Mouse (Mus musculus) right cerebral cortex, postnatal 14 days (tissue): ENCODE data around the gene Tmem151b.
A peak's percentile ranks its signal among the peaks of the same experiment; 100 is the strongest.

Experiments used
- DNase-seq: peaks from one replicate; pipeline ENCODE4 v3.0.0; 2022

Tmem151b gene

DNA sequence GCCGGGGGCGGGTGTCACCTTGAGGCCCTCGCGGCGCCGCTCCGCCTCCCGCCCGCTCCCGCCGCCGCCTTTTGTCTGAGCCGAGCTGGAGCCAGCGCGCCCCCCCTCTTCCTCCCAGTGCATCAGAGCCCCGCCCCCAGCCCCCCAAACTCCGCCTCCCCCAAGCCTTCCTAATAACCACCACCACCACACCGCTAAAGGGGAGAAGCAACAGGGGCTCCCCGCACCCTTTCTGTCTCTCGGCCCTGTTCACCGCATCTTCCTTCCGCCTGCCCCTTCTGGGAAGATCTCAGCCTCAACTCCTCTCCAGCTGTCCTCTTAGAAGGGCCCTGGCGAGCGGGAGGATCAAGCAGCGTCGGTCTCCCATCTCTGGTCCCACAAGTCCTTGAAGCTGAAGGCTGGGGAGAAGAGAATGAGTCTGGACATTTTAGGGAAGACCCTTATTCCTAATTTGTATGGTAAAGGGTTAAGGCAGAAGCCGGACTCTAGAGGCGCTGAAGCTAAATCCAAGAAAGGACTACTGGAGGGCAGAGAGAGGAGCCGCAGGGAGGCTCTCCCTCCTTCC is at the start of gene Tmem151b:
Gene Tmem151b, minus strand, starts transcription at position 61 of the 565 bp plus-strand sequence.
- DNase-seq = peak; percentile 77

DNA sequence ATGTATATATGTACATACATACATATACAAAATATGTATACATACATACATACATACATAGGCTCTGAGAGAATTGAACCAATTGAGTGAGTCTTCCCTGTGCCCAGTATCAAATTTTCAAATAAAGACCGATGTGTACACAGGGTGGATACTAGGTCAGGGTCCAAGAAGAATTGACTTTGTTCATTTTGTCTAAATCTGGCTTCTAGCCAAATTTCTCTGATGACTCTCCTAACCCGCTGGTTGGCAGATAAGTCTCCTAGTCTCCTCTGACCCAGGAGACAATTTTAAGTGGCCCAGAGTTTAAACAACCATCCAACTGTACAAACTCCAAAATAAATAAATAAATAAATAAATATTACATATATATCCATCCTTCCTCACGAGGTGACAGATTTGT is 49.4 kb upstream of the Tmem151b start:
- no peak for DNase-seq

DNA sequence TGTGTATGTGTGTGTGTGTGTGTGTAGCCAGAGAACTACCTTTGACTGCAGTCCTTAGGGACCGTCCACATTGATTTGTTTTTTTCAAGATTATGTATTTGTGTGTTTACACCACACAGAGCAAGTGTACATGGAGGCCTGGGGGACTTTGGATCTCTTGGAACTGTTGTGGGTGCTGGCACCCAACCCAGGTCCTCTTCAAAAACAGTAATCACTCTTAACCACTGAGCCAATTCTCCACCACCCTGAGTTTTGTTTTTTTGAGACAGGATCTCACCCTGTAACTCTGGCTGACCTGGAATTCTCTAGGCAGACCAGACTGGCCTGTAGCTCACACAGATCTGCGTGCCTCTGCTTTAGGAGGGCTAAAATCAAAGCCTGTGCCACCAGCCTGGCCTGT is 48.9 kb upstream of the Tmem151b start:
- no peak for DNase-seq

DNA sequence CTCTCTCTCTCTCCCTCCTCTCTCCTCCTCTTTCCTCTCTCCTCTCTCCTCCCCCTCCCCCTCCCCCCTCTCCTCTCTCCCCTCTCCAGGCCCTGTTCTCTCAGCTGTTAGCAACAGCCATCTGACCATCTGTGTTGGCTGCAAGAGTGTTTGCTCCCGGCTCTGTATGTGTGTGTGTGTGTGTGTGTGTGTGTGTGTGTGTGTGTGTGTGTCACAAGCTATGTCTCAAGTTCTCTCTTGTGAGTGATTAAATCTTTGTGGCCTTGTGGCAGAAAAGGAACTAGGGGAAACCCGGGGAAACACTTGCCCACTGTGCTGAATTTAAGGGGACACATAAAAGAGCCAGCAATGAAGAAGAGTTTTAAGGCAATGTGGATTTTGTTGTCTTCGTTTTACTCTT is 48.3 kb upstream of the Tmem151b start:
- no peak for DNase-seq

DNA sequence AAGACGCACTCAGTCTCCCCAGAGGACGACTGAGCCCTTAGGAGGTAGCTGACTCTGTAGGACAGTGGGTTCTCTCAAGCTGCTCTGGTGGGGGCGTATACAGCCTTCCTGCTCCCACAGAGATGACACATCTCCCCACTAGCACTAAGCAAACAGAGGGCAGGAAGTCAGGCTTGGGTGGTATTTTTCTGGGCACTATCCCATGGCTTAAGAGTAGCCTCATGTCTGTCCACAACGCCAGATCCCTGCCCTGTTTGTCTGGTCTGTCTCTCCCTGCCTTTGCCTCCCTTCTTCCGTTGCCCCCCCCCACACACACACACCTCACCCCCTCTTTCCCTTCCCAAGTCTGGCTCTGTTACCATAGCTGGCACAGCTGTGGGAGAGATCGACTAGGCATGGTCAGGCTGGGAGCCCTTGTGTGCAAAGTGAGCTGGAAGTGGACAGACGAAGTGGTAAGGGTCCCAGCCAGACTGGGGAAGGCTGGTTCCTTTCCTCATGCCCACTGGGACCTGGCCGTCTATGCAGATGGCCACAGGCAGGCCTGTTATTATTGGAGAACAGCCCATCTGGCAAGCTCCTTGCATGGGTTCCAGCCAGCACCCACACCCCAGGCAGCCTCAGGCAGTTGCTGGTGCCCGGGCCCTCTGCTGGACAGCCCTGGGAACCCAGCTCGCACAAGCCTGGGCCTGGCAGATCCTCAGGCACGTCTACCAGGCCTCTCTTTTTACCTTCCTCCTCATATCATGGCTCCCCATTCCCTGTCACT is 47.3 kb upstream of the Tmem151b start:
- DNase-seq = peak; percentile 62

DNA sequence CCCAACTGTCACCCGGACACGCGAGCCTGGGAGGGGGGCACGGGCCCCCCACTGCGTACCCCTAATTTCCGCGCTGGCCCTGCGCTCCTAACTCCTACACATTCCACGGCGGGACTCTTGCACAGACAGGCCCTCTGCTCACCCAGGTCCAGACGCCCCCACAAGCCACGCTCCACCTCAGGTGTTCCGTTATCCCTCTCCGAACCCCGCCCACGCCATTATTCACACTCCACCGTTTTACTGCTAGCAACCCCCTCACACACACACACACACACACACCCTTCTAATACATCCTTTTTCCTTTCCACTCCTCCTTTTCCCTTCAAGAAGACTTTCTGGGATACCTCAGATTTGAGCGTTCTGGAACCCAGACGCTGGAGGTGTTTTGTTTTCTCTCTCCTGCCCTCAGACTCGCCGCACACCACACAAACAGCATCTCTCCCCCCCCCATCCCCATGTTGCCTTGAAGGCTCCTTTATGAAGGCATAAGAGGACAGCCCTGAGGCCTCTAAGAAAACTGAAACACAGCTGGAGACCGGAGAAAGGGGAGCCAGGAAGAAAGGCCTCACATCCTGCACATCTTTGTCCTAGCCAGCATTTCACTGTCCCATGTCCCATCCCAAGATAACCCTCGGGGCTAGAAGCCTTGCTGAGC is 46.4 kb upstream of the Tmem151b start:
- DNase-seq = peak; percentile 43

DNA sequence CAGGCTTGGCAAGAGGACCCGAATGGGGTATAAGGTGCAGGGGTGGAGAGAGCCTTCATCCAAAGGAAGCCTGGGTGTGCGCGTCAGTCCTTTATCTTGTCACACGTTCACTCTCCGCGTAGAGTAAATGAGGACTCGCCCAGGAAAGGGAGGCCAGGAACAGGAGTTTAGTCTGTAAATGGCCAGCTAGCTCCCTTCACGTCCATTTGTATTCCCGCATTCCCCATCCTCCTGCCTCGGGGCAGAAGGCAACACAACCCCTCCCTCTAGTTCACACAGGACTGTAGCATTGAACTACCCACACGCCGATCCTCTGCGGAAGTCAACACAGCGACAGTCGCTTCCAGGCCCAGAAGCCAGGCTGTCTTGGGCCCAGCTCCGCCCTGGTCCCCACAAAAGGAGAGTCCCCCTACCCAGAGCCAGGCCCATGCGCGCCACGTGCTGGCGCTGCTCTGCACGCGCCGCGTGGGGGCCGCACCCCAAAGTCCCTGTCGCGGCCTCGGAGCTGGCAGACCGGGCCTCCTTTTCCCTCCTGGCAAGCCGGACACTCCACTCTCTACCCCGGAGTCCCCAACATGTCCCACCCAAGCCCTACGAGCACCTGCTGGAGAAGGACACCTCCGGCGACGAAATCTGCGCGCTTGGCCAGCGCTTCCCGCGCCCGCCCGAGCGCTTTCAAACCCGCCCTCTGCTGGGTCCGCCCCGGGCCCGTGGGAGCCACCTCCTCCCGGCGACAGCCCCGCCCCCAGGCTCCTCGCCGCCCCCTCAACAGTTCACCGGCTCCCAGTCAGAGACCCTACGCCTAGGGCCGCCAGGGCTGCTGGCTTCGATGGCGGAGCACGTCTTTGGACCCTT is 45.6 kb upstream of the Tmem151b start:
- DNase-seq = peak; percentile 62

DNA sequence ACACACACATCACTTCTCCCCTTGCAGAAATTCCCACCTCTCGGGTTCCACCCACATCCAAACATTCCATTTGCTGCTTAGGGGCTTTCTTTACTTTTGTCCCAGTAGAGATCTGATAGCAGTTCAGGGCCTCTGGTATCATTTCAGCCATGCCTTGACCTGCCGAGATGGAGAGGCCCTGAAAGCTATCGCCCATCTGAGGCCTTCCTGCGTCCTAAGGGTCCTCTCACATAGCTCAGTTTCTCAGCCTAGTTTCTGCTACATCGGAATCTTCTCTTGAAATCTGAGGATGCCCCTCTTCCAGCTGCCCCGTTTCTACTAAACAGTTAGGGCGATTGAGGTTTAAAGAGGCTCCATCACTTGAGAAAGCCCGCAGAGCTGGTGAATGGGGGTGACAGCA is 44.7 kb upstream of the Tmem151b start:
- DNase-seq = no peak

DNA sequence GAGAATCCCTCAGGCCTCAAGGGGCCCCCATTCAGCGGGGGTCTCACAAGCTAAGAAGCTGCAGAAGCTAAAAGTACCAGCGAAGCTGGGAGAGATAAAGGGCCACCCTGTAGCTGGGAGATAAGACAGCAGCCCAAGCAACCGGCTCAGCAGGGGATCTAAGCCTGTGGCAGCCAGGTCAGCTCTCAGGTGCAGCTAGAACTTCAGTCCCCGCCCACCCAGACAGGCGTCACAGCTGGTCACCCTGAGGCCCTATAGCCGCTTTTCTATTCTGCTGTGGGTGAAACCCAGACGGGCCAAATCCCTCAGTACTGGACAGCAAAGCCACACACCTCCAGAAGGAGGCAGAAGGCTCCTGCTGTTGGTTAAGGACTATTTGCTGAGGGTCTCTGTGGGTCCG is 44.0 kb upstream of the Tmem151b start:
- no peak for DNase-seq

DNA sequence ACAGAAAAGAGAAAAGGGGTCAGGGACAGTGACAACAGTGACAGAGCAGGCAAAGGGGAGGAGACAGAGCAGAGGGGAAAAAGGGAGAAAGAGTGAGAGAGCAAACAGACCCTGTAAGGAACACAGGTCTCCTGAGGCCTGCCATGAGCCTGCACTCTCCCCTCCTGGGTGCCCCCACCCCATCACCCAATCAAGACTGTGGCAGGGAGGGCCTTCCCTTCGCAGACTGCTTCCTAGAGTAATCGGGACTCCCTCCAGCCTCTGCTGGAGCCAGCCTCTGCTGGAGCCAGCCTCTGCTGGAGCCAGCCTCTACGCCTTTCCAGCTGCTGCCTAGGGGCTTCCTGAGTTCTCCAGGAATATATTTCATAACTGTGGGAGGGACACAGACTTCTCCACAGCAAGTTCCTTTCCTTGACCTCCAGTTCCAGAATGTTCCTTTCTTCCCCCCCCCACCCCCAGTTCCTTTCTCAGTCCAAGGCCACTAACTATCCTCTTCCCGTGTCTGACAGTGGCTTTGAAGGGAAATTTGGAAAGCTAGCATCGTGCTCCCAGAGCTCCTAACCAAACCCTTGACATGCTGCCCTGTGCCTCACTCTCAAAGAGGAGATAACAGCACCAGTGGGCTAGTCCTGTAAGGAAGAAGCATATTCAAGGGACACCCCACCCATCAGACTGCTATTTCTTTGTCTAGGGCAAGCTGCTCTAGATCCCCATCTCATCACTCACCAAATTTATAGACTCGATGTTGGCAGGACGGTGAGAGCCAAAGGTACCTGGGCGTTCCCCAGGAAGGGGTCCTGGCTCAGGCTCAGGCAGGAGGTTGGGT is 43.3 kb upstream of the Tmem151b start:
- DNase-seq = no peak

DNA sequence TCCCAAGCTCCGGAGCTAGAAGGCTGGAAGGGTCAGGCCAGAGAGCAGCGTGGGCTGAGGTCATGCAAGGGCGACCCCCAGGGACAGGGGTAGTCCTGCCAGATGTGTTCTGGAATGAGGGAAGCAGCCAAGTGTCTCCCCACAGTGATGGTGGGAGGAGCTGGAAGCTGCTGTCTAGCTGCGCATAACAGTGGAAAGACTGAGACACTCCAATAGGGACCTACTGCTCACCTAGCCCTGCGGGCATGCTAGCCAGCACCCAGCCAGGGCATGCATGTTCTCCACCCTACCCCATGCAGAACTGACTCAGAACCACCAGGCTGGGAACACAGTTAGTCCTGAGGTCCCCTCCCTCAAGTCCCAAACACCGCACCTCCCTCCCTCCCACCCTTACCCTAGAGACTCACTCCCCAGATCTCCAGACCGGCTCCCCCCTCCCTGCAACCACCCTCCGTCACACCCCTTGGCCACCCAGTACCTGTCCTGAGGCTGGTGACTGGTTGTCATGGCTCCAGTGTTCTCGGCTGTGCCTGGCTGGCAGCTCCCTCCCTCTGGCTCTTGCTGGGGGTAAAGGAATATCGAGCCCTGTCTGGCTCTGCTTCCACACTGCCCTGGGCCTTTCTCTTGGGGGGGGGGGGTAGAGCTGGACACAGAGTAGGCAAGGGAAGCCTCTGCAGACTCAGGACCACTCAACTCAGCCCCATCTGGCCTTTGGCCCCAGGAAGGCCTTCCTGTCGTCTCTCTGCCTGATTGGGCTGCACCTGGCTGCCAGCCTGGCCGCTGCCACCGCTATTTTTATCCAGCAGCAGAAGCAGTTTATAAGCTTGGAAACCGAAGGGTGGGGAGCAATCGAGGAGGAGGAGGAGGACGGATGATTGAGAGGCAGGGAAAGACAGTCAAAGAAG is 42.5 kb upstream of the Tmem151b start:
- no peak for DNase-seq

DNA sequence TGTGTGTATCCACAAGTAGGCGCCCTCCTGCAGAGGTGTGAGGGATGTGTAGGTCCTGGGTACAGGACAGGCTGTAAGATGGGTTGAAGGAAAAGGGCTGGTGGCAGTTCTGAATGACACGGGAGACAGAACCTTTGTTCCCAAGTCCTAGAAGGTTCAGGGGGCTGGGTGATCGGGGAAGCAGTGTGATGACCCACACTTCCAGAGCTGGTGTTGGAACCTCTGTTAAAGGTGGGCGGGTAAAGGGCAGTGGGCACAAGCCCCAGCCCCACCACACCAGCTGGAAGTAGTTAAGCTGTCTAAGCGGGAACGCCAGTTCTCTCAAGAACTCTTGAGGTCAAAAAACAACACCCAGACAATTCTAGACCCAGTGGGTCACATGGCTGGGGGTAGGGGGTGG is 40.9 kb upstream of the Tmem151b start:
- no peak for DNase-seq

DNA sequence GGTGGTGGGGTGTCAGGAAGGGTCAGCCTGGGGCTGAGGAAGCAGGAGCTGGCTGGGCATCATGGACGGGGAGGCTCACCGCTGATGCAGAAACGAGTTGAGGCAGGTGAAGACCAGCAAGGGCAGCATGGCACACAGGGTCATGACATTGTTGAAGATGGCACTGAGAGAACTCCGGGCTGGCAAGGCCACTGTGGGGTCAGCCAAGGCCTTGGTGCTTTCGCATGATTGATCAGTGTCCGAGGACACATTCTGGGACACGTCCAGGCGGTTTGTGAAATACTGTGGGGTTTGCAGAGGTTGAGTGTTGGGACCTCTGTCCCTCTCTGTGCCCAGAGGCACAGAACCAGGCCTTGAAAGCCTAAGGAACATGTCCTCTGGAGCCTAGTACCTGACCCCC is 40.4 kb upstream of the Tmem151b start:
- DNase-seq = no peak

DNA sequence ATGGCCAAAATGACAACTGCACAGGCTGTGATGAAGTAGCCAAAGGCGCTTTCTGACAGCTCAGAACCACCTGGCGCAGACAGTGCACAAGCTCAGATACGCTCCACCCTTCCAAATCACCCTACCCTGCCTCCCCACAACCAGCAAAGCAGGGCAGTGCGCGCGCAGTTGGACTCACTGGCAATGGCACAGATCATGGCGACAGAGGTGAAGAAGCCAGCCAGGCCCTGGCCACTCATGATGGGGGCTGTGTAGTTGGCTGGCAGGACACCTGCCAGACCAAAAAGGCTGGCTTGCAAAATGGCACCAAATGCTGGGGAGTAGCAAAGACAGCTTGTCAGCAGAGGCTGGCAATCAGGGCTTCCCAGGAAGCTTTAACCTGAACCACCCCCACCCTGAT is 39.8 kb upstream of the Tmem151b start:
- DNase-seq = no peak

DNA sequence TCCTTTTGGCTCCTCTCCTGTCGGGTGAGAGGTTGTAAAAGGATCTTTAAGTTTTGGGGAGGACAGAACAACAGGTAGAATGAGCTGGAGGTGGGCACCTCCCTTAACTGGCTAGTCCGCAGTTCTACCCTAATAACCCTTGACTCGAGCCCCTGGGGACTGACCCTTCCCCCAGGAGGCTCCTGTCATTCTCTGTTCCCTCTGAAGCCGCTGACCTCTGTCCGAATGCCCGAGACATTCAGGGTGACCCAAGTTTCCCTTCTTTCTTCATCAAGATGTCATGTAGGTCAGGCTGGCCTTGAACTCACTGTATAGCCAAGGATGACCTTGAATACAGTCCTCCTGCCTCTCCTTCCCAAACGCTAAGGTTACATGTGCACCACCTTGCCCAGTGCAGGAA is 38.9 kb upstream of the Tmem151b start:
- DNase-seq = no peak

DNA sequence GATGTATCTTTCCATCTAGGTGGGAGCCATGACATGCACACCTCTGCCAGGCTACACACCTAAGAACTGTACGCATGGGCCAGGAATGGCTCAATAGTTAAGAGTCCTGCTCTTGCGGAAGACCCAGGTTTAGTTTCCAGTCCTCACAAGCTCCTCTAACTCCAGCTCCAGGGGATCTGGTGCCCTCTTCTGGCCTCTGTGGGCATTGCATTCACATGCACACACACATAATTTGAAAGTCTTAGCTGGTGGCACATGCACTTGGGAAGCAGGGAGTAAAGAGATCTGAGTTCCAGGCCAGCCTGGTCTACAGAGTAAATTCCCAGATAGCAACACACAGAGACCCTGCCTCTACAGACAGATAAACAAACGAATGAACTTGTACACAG is 37.0 kb upstream of the Tmem151b start:
- no peak for DNase-seq

DNA sequence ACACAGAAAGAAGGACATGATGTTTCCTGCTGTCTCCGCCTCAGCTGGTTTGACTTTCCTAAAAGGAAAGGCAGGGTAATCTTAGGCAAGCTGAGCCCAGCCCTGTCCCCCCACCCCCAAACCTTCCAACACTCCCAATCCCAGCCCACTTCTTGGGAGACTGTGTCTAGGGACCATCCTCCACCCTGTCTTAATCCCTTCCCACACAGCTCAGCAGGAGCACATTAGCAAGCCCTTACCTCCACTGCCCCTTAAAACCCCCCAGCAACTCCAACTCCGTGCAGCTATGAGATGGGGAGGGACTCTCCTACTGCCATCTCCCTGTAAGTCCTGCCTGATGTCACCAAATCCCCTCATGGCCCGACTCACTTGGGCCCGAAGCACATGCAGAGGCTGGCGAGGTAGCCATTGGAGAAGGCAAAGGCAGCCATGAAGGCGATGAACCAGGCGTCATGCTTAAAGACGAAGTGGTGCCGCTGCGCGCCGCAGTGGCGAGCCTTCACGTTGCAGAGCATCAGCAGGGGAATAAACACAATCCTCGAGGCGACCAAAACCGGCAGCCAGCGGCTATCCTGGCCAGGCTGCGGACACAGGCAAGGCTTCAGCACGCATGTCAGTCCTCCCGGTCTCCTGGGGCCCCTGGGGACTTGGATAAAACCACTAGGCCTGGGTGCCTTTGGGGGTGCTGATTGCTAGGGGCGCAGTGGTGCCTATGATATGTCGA is 36.4 kb upstream of the Tmem151b start:
- no peak for DNase-seq

DNA sequence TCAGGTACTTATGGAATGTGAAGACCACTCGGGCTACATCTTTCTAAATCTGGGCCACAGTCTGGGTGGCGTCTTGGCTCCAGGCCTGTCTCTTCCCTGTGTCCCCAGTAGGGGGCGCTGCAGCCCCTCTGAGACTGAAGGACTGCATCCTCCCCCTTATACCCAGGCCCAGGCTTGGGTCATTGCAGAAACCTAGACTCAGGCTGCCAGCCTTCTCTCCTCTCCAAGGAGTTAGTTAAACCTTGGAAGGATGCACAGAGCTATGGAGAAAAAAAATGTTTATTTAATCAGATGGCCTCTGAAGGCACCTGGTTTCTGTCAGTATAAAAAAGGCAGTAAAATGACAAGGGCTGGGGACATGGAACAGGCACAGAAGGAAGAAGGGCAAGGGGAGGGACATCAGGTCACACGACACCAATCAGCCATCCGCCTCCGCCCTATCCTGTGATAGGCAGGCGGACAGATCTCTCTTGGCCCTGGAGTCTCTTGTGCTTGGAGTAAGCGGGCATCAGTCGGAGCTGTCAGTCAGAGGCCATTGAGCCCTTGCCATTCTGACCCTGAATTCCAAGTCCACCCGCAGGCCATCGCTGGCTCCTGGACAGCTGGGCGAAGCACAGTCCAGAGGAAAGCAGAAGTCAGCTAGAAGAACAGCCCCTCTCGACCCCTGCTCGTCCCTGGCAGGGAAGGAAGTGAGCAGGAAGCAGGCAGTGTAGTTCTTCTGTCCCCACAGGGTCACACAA is 35.6 kb upstream of the Tmem151b start:
- peak; percentile 78 for DNase-seq

DNA sequence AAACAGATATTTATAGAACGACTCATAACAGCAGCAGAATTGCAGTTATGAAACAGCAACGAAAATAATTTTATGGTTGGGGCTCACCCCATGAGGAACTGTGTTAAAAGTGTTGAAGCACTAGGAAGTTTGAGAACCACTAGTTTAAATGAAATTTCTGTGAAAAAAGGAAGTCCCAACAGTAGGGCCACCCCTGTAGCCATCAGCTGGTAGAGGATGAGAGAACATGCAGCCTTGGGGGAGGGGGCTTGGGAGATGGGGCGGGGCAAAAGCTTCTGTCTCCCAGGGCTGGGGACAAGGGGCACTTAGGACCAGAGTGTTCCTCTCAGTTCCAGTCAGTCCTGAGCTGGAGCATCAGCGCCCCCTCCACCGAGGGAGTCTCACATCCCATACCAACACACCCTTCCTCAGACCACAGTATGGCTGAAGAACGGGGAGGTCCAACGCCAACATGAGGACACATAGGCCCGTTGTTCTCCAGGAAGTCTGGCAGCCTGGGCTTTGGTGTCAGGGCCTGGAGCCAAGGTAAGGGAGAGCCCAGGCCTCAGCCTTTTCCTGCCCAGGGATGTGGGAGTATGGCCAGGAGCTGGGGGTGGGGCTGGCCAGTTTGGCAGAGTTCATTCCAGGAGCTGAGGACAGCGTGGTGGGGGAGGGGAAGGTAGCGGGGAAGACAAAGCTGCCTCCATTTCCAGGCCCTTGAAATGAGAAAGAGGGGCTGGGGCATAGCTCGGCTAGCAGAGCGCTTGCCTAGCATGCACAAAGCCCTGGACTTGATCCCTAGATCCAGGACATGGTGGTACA is 34.8 kb upstream of the Tmem151b start:
- peak; percentile 72 for DNase-seq
